Mouse (Mus musculus) limb, embryonic 15.5 days (tissue): Measurements from ENCODE around the gene Fbxw13. TPM values are rescaled to one million over a fixed set of nuclear protein-coding genes. Genes with fewer than 3 reads are reported as not detected.
"Not testable (repeated sequence)": the region's sequence is repeated elsewhere in the genome, so short reads cannot be mapped to it uniquely, and the experiment has no call there.

Source experiments
- ATAC-seq: fragments of 200-750 bp; cut with Nextera tagmentation; 2 replicates; pipeline ENCODE4 v1.8.0; 2017; ENCODE audit warnings: low read depth, moderate TSS enrichment; ENCODE audit not compliant: insufficient number of reproducible peaks, low FRiP score, low TSS enrichment
- H3K27ac ChIP-seq: fragments of 300-500 bp; sonication (generic); 2 replicates; pipeline ENCODE4 v1.5.1; 2015; ENCODE audit warnings: moderate library complexity, mild to moderate bottlenecking, inconsistent platforms
- H3K27me3 ChIP-seq: fragments of 300-500 bp; sonication (generic); 2 replicates; pipeline ENCODE4 v1.6.1; 2015; ENCODE audit warnings: inconsistent platforms
- H3K36me3 ChIP-seq: fragments of 300-500 bp; sonication (generic); 2 replicates; pipeline ENCODE4 v1.6.1; 2015; ENCODE audit warnings: inconsistent platforms
- H3K4me1 ChIP-seq: fragments of 300-500 bp; sonication (generic); 2 replicates; pipeline ENCODE4 v1.6.1; 2015; ENCODE audit warnings: inconsistent platforms
- H3K4me2 ChIP-seq: fragments of 300-500 bp; sonication (generic); 2 replicates; pipeline ENCODE4 v1.6.1; 2015; ENCODE audit warnings: mild to moderate bottlenecking, inconsistent platforms
- H3K4me3 ChIP-seq: fragments of 300-500 bp; sonication (generic); 2 replicates; pipeline ENCODE4 v1.5.1; 2015; ENCODE audit warnings: mild to moderate bottlenecking, inconsistent platforms
- H3K9ac ChIP-seq: fragments of 300-500 bp; sonication (generic); 2 replicates; pipeline ENCODE4 v1.6.1; 2015; ENCODE audit warnings: inconsistent platforms
- H3K9me3 ChIP-seq: fragments of 300-500 bp; sonication (generic); 2 replicates; pipeline ENCODE4 v1.6.1; 2016; ENCODE audit warnings: inconsistent platforms
- WGBS: fragments of 180-500 bp; shearing (Covaris S2); methylation state at CpG from one replicate; pipeline ENCODE4 v1.1.7; 2015; 5-methylcytosine and 5-hydroxymethylcytosine counted together
- polyA plus RNA-seq: library from polyadenylated mRNA; unstranded; fragments of >200 nt; fragmentation: Nextera tagmentation; extraction: Ambion mirVana; gene quantifications from 2 replicates; pipeline ENCODE4 v1.2.1, GENCODE M21; 2015

Fbxw13 gene
- not detected in 2 replicates for polyA plus RNA-seq

GRCm38 (mm10) chr9:109195875-109196274, at the start of gene Fbxw13:
Fbxw13 (minus strand) TSS chr9:109195975.
- H3K27me3 ChIP-seq, H3K4me2 ChIP-seq, H3K27ac ChIP-seq, ATAC-seq, H3K36me3 ChIP-seq, H3K4me1 ChIP-seq, H3K9ac ChIP-seq, H3K9me3 ChIP-seq, H3K4me3 ChIP-seq: not testable (repeated sequence)
- WGBS, result 68% methylated on average over 3 of the region's 3 CpGs

DNA sequence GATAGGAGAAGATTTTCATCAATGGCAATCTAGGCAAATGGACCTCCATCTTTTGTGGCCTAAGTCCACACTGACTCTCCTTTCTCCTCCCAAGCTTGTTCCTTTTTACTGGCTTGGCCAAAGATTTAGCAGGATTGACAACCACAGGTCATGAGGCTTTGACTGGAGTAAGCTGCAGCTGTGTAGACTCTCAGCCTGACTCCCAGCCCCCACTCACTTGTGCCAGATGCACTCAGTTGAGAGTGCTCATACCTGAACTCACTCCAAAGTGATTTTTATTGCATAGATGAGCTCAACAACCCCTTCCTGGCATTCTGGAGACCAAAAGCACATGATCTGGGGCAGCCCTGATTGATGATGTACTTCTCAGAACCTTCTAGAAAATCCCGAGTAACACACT, 38.9 kb upstream of the Fbxw13 start, which contains the start of gene Fbxw20:
TSS of gene Fbxw20 (minus strand) at position 101 of the 400 bp plus-strand sequence.
- no peak for ATAC-seq
- Histone ChIP-seq H3K36me3 (no peaks in the 10 kb centered on the region), H3K27me3 (no peaks in the 10 kb centered on the region), H3K27ac (no peak within 1 kb of the TSS), H3K4me1 (no peaks in the 10 kb centered on the region), H3K4me2 (no peak within 1 kb of the TSS), H3K9ac (no peak within 1 kb of the TSS), H3K9me3 (no peaks in the 10 kb centered on the region), H3K4me3 (no peak within 1 kb of the TSS)
- WGBS, result 75% methylated on average over 1 of the region's 1 CpGs

GRCm38 (mm10) chr9:109218449-109218848, 22.7 kb upstream of the Fbxw13 start:
- Histone ChIP-seq H3K9ac (no peak overlapping the region), H3K27me3 (no peaks in the 10 kb centered on the region), H3K9me3 (no peaks in the 10 kb centered on the region), H3K36me3 (no peaks in the 10 kb centered on the region), H3K27ac (no peak overlapping the region), H3K4me3 (no peak overlapping the region), H3K4me1 (no peaks in the 10 kb centered on the region), H3K4me2 (no peak overlapping the region)
- 66% methylated on average over 6 of the region's 6 CpGs for WGBS
- no peak for ATAC-seq

DNA sequence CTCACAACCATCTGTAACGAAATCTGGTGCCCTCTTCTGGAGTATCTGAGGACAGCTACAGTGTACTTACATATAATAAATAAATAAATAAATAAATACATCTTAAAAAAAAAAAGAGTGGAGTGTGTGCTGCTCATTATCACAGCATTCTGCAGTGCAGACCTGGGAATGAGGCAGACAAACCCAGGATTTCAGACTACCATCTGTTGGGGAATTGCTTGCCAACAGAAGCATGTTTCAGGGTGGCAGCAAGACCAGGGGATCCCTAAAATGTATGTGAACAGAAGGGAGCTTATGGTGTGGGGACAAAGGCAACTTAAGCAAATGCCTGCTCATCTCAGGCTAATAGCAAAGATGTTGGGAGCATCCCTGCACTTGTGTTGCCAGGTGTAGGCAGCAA, 5.6 kb upstream of the Fbxw13 start:
- not testable (repeated sequence) for H3K27ac ChIP-seq, H3K9ac ChIP-seq, H3K4me2 ChIP-seq, ATAC-seq, H3K36me3 ChIP-seq, H3K9me3 ChIP-seq, H3K4me3 ChIP-seq, H3K27me3 ChIP-seq, H3K4me1 ChIP-seq
- 50% methylated on average over 1 of the region's 1 CpGs for WGBS

GRCm38 (mm10) chr9:109200349-109200748, 4.6 kb upstream of the Fbxw13 start:
- no peak for ATAC-seq
- no peaks in the 10 kb centered on the region for H3K4me1 ChIP-seq
- no peaks in the 10 kb centered on the region for H3K36me3 ChIP-seq
- no peak overlapping the region for H3K27ac ChIP-seq
- H3K27me3 ChIP-seq, result no peaks in the 10 kb centered on the region
- no peak overlapping the region for H3K9ac ChIP-seq
- H3K4me3 ChIP-seq, result no peak overlapping the region
- H3K4me2 ChIP-seq, result no peak overlapping the region
- H3K9me3 ChIP-seq, result no peaks in the 10 kb centered on the region
- WGBS, result 88% methylated on average over 1 of the region's 1 CpGs

- Histone ChIP-seq H3K27ac (no peak overlapping the region), H3K36me3 (no peaks in the 10 kb centered on the region), H3K4me2 (no peak overlapping the region), H3K4me3 (no peak overlapping the region), H3K9me3 (no peaks in the 10 kb centered on the region), H3K9ac (no peak overlapping the region), H3K27me3 (no peaks in the 10 kb centered on the region), H3K4me1 (no peaks in the 10 kb centered on the region)
- ATAC-seq, result no peak
- WGBS, result 65% methylated on average over 1 of the region's 1 CpGs
Observed at GRCm38 (mm10) chr9:109199353-109199752, 3.6 kb upstream of the Fbxw13 start.

DNA sequence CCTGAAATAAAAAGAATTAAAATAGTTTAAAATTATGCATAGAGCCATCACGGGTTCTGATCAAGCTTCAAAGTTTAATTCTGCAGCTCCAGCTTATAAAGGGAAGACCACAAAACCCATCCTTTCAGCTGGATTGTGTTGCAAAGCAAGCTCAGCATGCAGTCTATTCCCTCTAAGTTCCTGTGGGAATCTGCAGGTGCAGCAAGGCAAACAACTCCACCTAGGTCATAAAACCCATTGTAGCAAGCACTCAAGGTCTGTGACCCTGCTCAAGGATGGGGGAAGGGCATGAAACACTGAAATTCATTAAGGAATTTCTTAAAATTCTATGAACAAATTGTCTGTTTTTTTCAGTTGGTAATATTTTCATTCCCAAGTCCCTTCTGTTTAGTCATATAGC, 18.6 kb downstream of the Fbxw13 start:
- Histone ChIP-seq H3K9ac (no peak overlapping the region), H3K4me1 (no peaks in the 10 kb centered on the region), H3K9me3 (no peaks in the 10 kb centered on the region), H3K27ac (no peak overlapping the region), H3K27me3 (no peaks in the 10 kb centered on the region), H3K4me3 (no peak overlapping the region), H3K4me2 (no peak overlapping the region), H3K36me3 (no peaks in the 10 kb centered on the region)
- WGBS, result 71% methylated on average over 1 of the region's 1 CpGs
- no peak for ATAC-seq

- H3K9ac ChIP-seq, result no peak overlapping the region
- H3K4me2 ChIP-seq, result no peak overlapping the region
- no peaks in the 10 kb centered on the region for H3K9me3 ChIP-seq
- no peaks in the 10 kb centered on the region for H3K36me3 ChIP-seq
- WGBS, result 86% methylated on average over 1 of the region's 1 CpGs
- no peaks in the 10 kb centered on the region for H3K4me1 ChIP-seq
- no peak overlapping the region for H3K27ac ChIP-seq
- no peaks in the 10 kb centered on the region for H3K27me3 ChIP-seq
- ATAC-seq, result no peak
- no peak overlapping the region for H3K4me3 ChIP-seq
Observed at GRCm38 (mm10) chr9:109176301-109176700, 19.5 kb downstream of the Fbxw13 start.

GRCm38 (mm10) chr9:109167316-109167715, 28.5 kb downstream of the Fbxw13 start:
- no peaks in the 10 kb centered on the region for H3K9me3 ChIP-seq
- no peak overlapping the region for H3K4me2 ChIP-seq
- H3K27me3 ChIP-seq, result no peaks in the 10 kb centered on the region
- no peak overlapping the region for H3K9ac ChIP-seq
- no peaks in the 10 kb centered on the region for H3K4me1 ChIP-seq
- no peak overlapping the region for H3K4me3 ChIP-seq
- no peak overlapping the region for H3K27ac ChIP-seq
- no peaks in the 10 kb centered on the region for H3K36me3 ChIP-seq
- no peak for ATAC-seq

DNA sequence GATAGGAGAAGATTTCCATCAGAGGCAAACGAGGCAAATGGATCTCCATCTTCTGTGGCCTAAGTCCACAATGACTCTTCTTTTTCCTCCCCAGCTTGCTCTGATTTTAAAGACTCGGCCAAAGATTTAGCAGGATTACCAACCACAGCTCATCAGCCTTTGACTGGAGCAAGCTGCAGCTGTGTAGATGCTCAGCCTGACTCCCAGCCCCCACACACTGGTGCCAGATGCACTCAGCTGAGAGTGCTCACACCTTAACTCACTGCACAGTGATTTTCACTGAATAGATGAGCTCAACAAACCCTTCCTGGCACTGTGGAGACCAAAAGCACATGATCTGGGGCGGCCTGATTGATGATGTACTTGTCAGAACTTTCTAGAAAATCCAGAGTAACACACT, 33.8 kb downstream of the Fbxw13 start, which contains the start of gene Fbxw21:
TSS of gene Fbxw21 (minus strand) at position 101 of the 400 bp plus-strand sequence.
- H3K9ac ChIP-seq, result no peak within 1 kb of the TSS
- H3K4me2 ChIP-seq, result no peak within 1 kb of the TSS
- 60% methylated on average over 3 of the region's 3 CpGs for WGBS
- H3K9me3 ChIP-seq, result no peaks in the 10 kb centered on the region
- no peak within 1 kb of the TSS for H3K27ac ChIP-seq
- no peaks in the 10 kb centered on the region for H3K4me1 ChIP-seq
- no peak for ATAC-seq
- no peak within 1 kb of the TSS for H3K4me3 ChIP-seq
- no peaks in the 10 kb centered on the region for H3K36me3 ChIP-seq
- no peaks in the 10 kb centered on the region for H3K27me3 ChIP-seq

DNA sequence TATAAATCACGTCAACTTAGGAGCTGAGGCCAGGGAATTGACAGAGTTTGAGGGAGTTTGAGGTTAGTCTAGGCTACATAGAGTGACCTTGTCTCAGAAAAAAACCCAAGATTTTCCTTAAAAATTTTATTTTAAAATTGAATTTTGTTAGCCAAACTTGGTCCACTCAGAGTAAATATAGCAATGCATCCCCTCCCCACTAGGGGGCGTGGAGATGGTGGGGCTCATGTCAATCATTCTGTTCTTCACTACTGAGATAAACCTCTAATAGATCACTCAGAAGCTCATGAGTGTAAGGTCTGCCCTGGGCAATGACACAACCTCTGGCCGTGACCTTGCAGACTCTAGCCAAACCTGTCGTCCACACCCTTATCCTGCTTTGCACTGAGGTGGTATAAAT, 55.4 kb downstream of the Fbxw13 start:
- WGBS, result 61% methylated on average over 4 of the region's 4 CpGs
- H3K9me3 ChIP-seq, result not testable (repeated sequence)

DNA sequence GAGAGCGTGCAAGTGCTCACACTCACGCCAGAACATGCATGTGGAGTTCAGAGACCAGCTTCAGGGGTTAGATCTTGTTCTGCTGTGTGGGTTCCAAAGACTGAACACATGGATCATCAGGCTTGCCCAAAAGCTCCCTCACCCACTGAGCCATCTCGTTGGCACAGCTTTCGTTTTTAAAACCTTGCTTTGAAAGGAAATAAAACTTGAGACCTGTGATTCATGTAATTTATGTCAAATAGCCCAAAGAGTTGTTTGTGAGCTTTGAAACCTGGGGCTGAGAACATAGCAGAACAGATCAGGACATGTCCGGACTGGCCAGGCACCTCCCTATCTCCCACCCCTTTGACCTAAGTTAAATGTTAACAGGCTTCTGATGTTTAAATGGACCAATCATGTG, 65.7 kb downstream of the Fbxw13 start:
- H3K4me1 ChIP-seq, result no peaks in the 10 kb centered on the region
- no peak overlapping the region for H3K4me3 ChIP-seq
- ATAC-seq, result no peak
- no peaks in the 10 kb centered on the region for H3K36me3 ChIP-seq
- H3K9me3 ChIP-seq, result no peaks in the 10 kb centered on the region
- H3K9ac ChIP-seq, result no peak overlapping the region
- no peak overlapping the region for H3K27ac ChIP-seq
- no peak overlapping the region for H3K4me2 ChIP-seq
- H3K27me3 ChIP-seq, result no peaks in the 10 kb centered on the region
- WGBS, result 77% methylated on average over 5 of the region's 5 CpGs

More for the DNA sequence above, 55.4 kb downstream of the Fbxw13 start:
- not testable (repeated sequence) for H3K36me3 ChIP-seq, H3K9ac ChIP-seq, H3K4me3 ChIP-seq, H3K4me2 ChIP-seq, H3K27me3 ChIP-seq, H3K27ac ChIP-seq, H3K4me1 ChIP-seq, ATAC-seq
